Mouse (Mus musculus): ENCODE results near the gene Kank1.
A peak's percentile ranks its signal among the peaks of the same experiment; 100 is the strongest.
"Not testable (repeated sequence)": the region's sequence is repeated elsewhere in the genome, so short reads cannot be mapped to it uniquely, and the experiment has no call there.

Kank1 gene

GRCm38 (mm10) chr19:25436789-25437650 lies 200.2 kb downstream of the Kank1 start:
- peak; percentile 33 for DNase-seq (ENCODE audit: low read depth, low spot score)

GRCm38 (mm10) chr19:25438246-25438645 lies 201.5 kb downstream of the Kank1 start:
- no peak for DNase-seq (ENCODE audit: low read depth, low spot score)

- no peak for DNase-seq (ENCODE audit: low read depth, low spot score)
These were observed 203.0 kb downstream of the Kank1 start for GRCm38 (mm10) chr19:25439807-25440206.

GRCm38 (mm10) chr19:25440736-25441135 lies 204.0 kb downstream of the Kank1 start:
- DNase-seq (ENCODE audit: low read depth, low spot score), result no peak

- DNase-seq (ENCODE audit: low read depth, low spot score), result peak; percentile 58
These were observed 208.3 kb downstream of the Kank1 start for GRCm38 (mm10) chr19:25445054-25445453.

- DNase-seq (ENCODE audit: low read depth, low spot score), result no peak
These were observed 209.1 kb downstream of the Kank1 start for GRCm38 (mm10) chr19:25445842-25446241.

- DNase-seq (ENCODE audit: low read depth, low spot score), result no peak
These were observed 209.9 kb downstream of the Kank1 start for GRCm38 (mm10) chr19:25446683-25447082.

- DNase-seq (ENCODE audit: low read depth, low spot score), result no peak
These were observed 210.6 kb downstream of the Kank1 start for GRCm38 (mm10) chr19:25447373-25447772.

GRCm38 (mm10) chr19:25450869-25451629 lies 214.3 kb downstream of the Kank1 start:
- peak; percentile 36 for DNase-seq (ENCODE audit: low read depth, low spot score)

- DNase-seq (ENCODE audit: low read depth, low spot score), result no peak
These were observed 216.4 kb downstream of the Kank1 start for GRCm38 (mm10) chr19:25453146-25453545.

GRCm38 (mm10) chr19:25460760-25461159 lies 224.0 kb downstream of the Kank1 start:
- no peak for DNase-seq (ENCODE audit: low read depth, low spot score)

GRCm38 (mm10) chr19:25461553-25462320 lies 225.0 kb downstream of the Kank1 start:
- no peak for DNase-seq (ENCODE audit: low read depth, low spot score)

GRCm38 (mm10) chr19:25475806-25476205 lies 239.0 kb downstream of the Kank1 start:
- DNase-seq (ENCODE audit: low read depth, low spot score), result not testable (repeated sequence)

GRCm38 (mm10) chr19:25479152-25479669 lies 242.4 kb downstream of the Kank1 start:
- no peak for DNase-seq (ENCODE audit: low read depth, low spot score)

- no peak for DNase-seq (ENCODE audit: low read depth, low spot score)
These were observed 244.0 kb downstream of the Kank1 start for GRCm38 (mm10) chr19:25480820-25481219.

All from skeletal muscle tissue, adult 2 months (tissue).